In genomic region chr17:50627658-50628057, GRCm38 (mm10) we compare ENCODE assay signal across 15 mouse cellular contexts.
A peak's percentile ranks its signal among the peaks of the same experiment; 100 is the strongest.
DNase-seq lines count a peak whose midpoint lies in the region; ATAC-seq and TF ChIP-seq lines count a peak whose summit lies in the region.
"Had no signal": no experiment of that assay in that cellular context is flagged by ENCODE, and none has a peak within 500 bp of the region (broad histone marks: within the 10 kb centered on the region; RNA-seq: fewer than 3 reads in every experiment).

No protein-coding gene starts in this region.

- no peak overlapping the region for H3K9ac ChIP-seq in lung, embryonic 14.5 days
- H3K9ac ChIP-seq: limb, embryonic 13.5 days had no signal

- intact Hi-C loops in gastrocnemius, postnatal 14 days (cut with DNase I; ENCODE audit: low total_unique reads): loop anchor here (10.0 kb wide), 1 partner anchor 213 kb away; no protein-coding TSS in a partner anchor

- whole genome bisulfite sequencing in lung, embryonic 14.5 days: 90% methylated on average over 3 of the region's 3 CpGs

- no peak overlapping the region for H3K4me3 ChIP-seq in lung, embryonic 14.5 days (ENCODE audit: low read depth, low read length)
- H3K4me3 ChIP-seq: layer of hippocampus, adult 2 months; limb, embryonic 13.5 days had no signal

- no peaks in the 10 kb centered on the region for H3K4me1 ChIP-seq in lung, embryonic 14.5 days (ENCODE audit: insufficient read depth)

- no peak overlapping the region for H3K4me2 ChIP-seq in lung, embryonic 14.5 days
- H3K4me2 ChIP-seq: limb, embryonic 13.5 days had no signal

- ATAC-seq in lung, embryonic 14.5 days (ENCODE audit: insufficient read depth): 0 out of 2 replicates have a peak, but pooled peaks have one; percentile 58
- peak; percentile 48; the same call in 1 of the 2 replicates for ATAC-seq in common myeloid progenitor, adult 5-6 weeks (replicated peaks; ENCODE audit: low read depth, poor library complexity, severe bottlenecking)
- ATAC-seq: Patski had no signal

- TF ChIP-seq CTCF in lung, embryonic 14.5 days (IDR thresholded peaks at IDR 0.05; ENCODE audit: low read depth): no peak

- H3K27ac ChIP-seq in lung, embryonic 14.5 days (ENCODE audit: low read depth): no peak overlapping the region
- H3K27ac ChIP-seq: limb, embryonic 13.5 days had no signal

- no peaks in the 10 kb centered on the region for H3K36me3 ChIP-seq in lung, embryonic 14.5 days (ENCODE audit: insufficient read depth)
- H3K36me3 ChIP-seq: limb, embryonic 13.5 days had no signal

- DNase-seq in adrenal gland, postnatal 14 days: peak; percentile 16
- no peak for DNase-seq in adrenal gland, adult 18-20 months (ENCODE audit: low spot score in 2 of 2)
- DNase-seq in lung, embryonic 14.5 days: no peak
- DNase-seq in lung, postnatal 14 days: no peak
- peak; percentile 23 for DNase-seq in naive thymus-derived CD4-positive, alpha-beta T cell, adult 2 months (ENCODE audit: low read depth)
- DNase-seq in frontal cortex, postnatal 14 days (ENCODE audit: low spot score in 2 of 2): no peak
- DNase-seq in gastrocnemius, postnatal 14 days: no peak
- DNase-seq: cerebellum, adult 9-11 months; heart, postnatal 4 days; lung, postnatal 4 days; thymus, postnatal 36 days had no signal

- H3K27me3 ChIP-seq in lung, embryonic 14.5 days (ENCODE audit: insufficient read depth, low read length): no peaks in the 10 kb centered on the region
- H3K27me3 ChIP-seq: limb, embryonic 13.5 days had no signal

- no peaks in the 10 kb centered on the region for H3K9me3 ChIP-seq in lung, embryonic 14.5 days (ENCODE audit: low read depth, low read length)
- H3K9me3 ChIP-seq: limb, embryonic 13.5 days had no signal

Comparison
In these comparisons a context has a peak if more than half of its experiments do, and no peak if none do; other contexts are left out.
1. DNase-seq: peak in adrenal gland, postnatal 14 days (single experiment) and naive thymus-derived CD4-positive, alpha-beta T cell, adult 2 months (single experiment); none in adrenal gland, adult 18-20 months (0 of 2), lung, embryonic 14.5 days (single experiment), lung, postnatal 14 days (single experiment), frontal cortex, postnatal 14 days (0 of 2) and gastrocnemius, postnatal 14 days (single experiment).